Mouse (Mus musculus): ENCODE data around the gene Plcb4. TPM values are rescaled to one million over a fixed set of nuclear protein-coding genes. Genes with fewer than 3 reads are reported as not detected.

Plcb4 gene
- total RNA-seq, 1 experiment, result 24.0 TPM

DNA sequence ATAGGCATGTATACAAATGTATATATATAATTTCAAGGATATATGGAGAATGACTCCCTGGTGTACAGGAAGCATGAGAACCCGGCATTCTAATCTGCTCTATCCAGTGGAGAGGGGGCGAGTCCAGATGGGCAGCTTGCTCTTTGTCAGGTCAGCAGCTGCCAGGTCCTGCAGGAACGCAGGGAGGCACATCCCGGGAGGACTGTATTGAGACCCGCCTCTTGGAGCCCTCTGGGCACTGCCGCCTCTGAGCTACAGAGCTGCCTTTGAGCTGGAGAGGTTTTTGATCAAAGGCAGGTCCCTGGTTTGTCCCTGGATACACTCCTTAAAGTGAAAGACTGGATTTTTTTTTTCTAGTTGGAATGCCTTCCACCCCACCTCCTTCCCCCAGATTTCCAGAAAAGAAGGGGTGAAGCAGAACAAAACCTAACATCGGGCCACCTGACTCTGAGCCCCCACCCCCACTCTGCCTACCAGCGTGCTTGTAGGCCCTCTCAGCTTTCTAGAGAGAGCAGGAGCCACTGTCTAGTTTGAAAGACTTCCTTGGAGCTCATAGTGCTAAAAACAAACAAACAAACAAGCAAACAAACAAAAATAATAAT lies 393.0 kb downstream of the Plcb4 start, which contains the start of gene Lamp5:
TSS of gene Lamp5 (plus strand) at position 552 of the 602 bp plus-strand sequence.
- Histone ChIP-seq H3K9ac (ENCODE audit: insufficient read depth, low read depth, low read length, poor library complexity, severe bottlenecking) (no peak within 1 kb of the TSS), H3K4me1 (ENCODE audit: control insufficient read depth in 2 of 2, insufficient read depth in 2 of 2, low read length in 2 of 2, poor library complexity in 1 of 2) (no peaks in the 10 kb centered on the region; a peak in 1 of 4 replicates), H3K4me3 (ENCODE audit: insufficient read depth in 1 of 2, low read depth in 1 of 2, low read length in 2 of 2, poor library complexity in 1 of 2, severe bottlenecking in 1 of 2) (peak within 1 kb of the TSS; percentile 21 to 47; a peak in 2 of 4 replicates), H3K27ac (ENCODE audit: insufficient read depth, low read depth, low read length, poor library complexity, severe bottlenecking) (no peak within 1 kb of the TSS), H3K9me3 (ENCODE audit: control insufficient read depth, insufficient read depth, low read depth, low read length) (no peaks in the 10 kb centered on the region), H3K36me3 (ENCODE audit: control insufficient read depth, insufficient read depth, low read length, poor library complexity, severe bottlenecking) (no peaks in the 10 kb centered on the region)
- in situ Hi-C loops (cut with MboI; ENCODE audit: low sequenced_read_pairs in 2 of 2, unreplicated experiment in 2 of 2), result no loop called here
- TF ChIP-seq CHD2 (IDR thresholded peaks at IDR 0.05; ENCODE audit: low read depth, low read length) (no peak), MAFK (IDR thresholded peaks at IDR 0.05; ENCODE audit: insufficient read depth, low read depth, low read length) (no peak), ZC3H11A (IDR thresholded peaks at IDR 0.05; ENCODE audit: borderline replicate concordance, low read depth, low read length) (no peak), HCFC1 (IDR thresholded peaks at IDR 0.05; ENCODE audit: borderline replicate concordance, insufficient read depth, low read length) (no peak), ZNF384 (IDR thresholded peaks at IDR 0.05; ENCODE audit: low read depth, low read length) (no peak)
- no peak for DNase-seq (ENCODE audit: low read depth, low spot score)

DNA sequence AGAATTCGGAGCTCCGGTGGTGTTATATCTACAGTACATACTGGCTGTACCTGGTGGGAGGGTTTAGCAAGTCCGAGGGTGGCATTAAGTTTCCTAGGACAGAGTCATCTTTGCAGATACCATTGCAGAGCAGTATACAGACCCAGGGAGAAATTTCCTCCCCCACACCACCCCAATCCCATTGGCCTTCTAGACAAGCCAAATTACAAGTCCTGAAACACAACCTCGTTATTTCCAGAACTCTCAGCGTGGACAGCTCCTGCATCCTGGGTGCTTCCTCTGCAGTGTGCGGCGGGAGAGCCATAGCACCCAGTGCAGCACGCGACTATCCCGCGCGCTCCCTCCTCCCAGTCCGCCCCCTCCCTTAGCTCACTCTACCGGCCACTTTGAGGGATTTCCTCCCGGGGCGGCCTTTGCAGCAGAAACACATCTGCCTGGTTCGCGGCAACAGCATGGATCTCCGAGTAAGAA lies 399.1 kb downstream of the Plcb4 start:
- peak; percentile 37 for DNase-seq (ENCODE audit: low read depth, low spot score)
- no peaks in the 10 kb centered on the region for H3K9me3 ChIP-seq (ENCODE audit: control insufficient read depth, insufficient read depth, low read depth, low read length)
- in situ Hi-C loops (cut with MboI; ENCODE audit: low sequenced_read_pairs in 2 of 2, unreplicated experiment in 2 of 2), result no loop called here
- H3K4me3 ChIP-seq (ENCODE audit: insufficient read depth in 1 of 2, low read depth in 1 of 2, low read length in 2 of 2, poor library complexity in 1 of 2, severe bottlenecking in 1 of 2), result peak overlapping the region in 1 of 2 experiments; percentile 21; a peak in 1 of 4 replicates
- no peak overlapping the region for H3K27ac ChIP-seq (ENCODE audit: insufficient read depth, low read depth, low read length, poor library complexity, severe bottlenecking)
- no peaks in the 10 kb centered on the region for H3K36me3 ChIP-seq (ENCODE audit: control insufficient read depth, insufficient read depth, low read length, poor library complexity, severe bottlenecking)
- TF ChIP-seq ZNF384 (IDR thresholded peaks at IDR 0.05; ENCODE audit: low read depth, low read length), result no peak
- H3K9ac ChIP-seq (ENCODE audit: insufficient read depth, low read depth, low read length, poor library complexity, severe bottlenecking), result no peak overlapping the region
- H3K4me1 ChIP-seq (ENCODE audit: control insufficient read depth in 2 of 2, insufficient read depth in 2 of 2, low read length in 2 of 2, poor library complexity in 1 of 2), result peaks cover 0 to 8% of the 10 kb centered on the region in 2 experiments; a peak in 1 of 4 replicates

DNA sequence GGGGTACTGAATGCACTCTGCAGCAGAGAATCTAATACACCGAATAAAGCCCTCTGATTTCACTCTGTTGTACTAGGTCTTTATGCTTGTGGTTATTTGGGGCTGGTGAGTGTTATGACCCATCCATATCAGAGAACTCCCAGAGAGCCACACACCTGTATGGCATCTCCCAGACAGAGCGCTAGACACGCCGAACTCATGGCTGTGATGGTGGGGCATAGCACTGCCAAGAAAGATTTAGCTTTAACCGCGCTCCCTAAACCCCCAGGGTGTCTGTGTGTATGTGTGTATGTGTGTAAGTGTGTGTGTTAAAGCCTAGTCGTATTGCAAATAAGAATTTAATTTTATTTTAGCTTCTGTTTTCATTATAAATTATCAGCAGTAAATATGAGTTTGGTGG lies 399.6 kb downstream of the Plcb4 start:
- Histone ChIP-seq H3K27ac (ENCODE audit: insufficient read depth, low read depth, low read length, poor library complexity, severe bottlenecking) (no peak overlapping the region), H3K9me3 (ENCODE audit: control insufficient read depth, insufficient read depth, low read depth, low read length) (no peaks in the 10 kb centered on the region), H3K9ac (ENCODE audit: insufficient read depth, low read depth, low read length, poor library complexity, severe bottlenecking) (no peak overlapping the region), H3K36me3 (ENCODE audit: control insufficient read depth, insufficient read depth, low read length, poor library complexity, severe bottlenecking) (no peaks in the 10 kb centered on the region), H3K4me3 (ENCODE audit: insufficient read depth in 1 of 2, low read depth in 1 of 2, low read length in 2 of 2, poor library complexity in 1 of 2, severe bottlenecking in 1 of 2) (peak overlapping the region; percentile 10 to 21; a peak in 1 of 4 replicates), H3K4me1 (ENCODE audit: control insufficient read depth in 2 of 2, insufficient read depth in 2 of 2, low read length in 2 of 2, poor library complexity in 1 of 2) (peaks cover 0 to 8% of the 10 kb centered on the region in 2 experiments; a peak in 1 of 4 replicates)
- no peak for DNase-seq (ENCODE audit: low read depth, low spot score)
- in situ Hi-C loops (cut with MboI; ENCODE audit: low sequenced_read_pairs in 2 of 2, unreplicated experiment in 2 of 2), result no loop called here
- TF ChIP-seq CHD2 (IDR thresholded peaks at IDR 0.05; ENCODE audit: low read depth, low read length) (no peak), ZC3H11A (IDR thresholded peaks at IDR 0.05; ENCODE audit: borderline replicate concordance, low read depth, low read length) (no peak), ZNF384 (IDR thresholded peaks at IDR 0.05; ENCODE audit: low read depth, low read length) (no peak), MAFK (IDR thresholded peaks at IDR 0.05; ENCODE audit: insufficient read depth, low read depth, low read length) (no peak), HCFC1 (IDR thresholded peaks at IDR 0.05; ENCODE audit: borderline replicate concordance, insufficient read depth, low read length) (no peak)

DNA sequence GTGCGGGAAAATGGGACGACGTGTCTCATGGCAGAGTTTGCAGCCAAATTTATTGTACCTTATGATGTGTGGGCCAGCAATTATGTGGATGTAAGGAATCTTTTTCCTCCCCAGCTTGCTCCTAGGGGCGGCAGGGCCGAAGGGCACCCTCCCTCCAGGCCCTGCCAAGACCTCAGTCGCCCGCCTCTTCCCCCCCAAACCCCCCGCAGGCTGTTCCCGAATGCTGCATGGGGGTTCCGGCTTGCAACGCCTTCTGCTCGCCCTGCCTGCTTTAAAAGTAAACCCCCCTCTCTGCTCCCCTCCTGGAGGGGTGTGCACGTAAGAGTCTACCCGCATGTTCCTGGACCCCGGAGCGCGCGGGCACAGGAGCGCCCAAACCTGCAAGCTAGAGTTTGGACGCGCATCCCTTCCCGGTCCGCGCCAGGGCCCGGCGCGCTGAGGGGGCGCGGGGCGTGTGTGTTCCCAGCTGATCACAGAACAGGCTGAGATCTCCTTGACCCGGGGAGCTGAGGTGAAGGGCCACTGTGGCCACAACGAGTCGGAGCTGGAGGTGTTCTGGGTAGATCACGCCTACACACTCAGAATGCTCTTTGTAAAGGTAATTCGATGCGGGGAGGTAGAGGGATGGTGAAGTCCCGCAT lies 400.3 kb downstream of the Plcb4 start:
- Histone ChIP-seq H3K9ac (ENCODE audit: insufficient read depth, low read depth, low read length, poor library complexity, severe bottlenecking) (peak overlapping the region; percentile 28; the same call in 1 of the 2 replicates), H3K27ac (ENCODE audit: insufficient read depth, low read depth, low read length, poor library complexity, severe bottlenecking) (no peak overlapping the region)
- in situ Hi-C loops (cut with MboI; ENCODE audit: low sequenced_read_pairs in 2 of 2, unreplicated experiment in 2 of 2), result no loop called here

More for the DNA sequence above, 400.3 kb downstream of the Plcb4 start:
- H3K4me3 ChIP-seq (ENCODE audit: insufficient read depth in 1 of 2, low read depth in 1 of 2, low read length in 2 of 2, poor library complexity in 1 of 2, severe bottlenecking in 1 of 2), result peak overlapping the region; percentile 57 to 64
- peaks cover 0 to 8% of the 10 kb centered on the region in 2 experiments; a peak in 1 of 4 replicates for H3K4me1 ChIP-seq (ENCODE audit: control insufficient read depth in 2 of 2, insufficient read depth in 2 of 2, low read length in 2 of 2, poor library complexity in 1 of 2)
- no peak for DNase-seq (ENCODE audit: low read depth, low spot score)
- no peaks in the 10 kb centered on the region for H3K9me3 ChIP-seq (ENCODE audit: control insufficient read depth, insufficient read depth, low read depth, low read length)
- no peaks in the 10 kb centered on the region for H3K36me3 ChIP-seq (ENCODE audit: control insufficient read depth, insufficient read depth, low read length, poor library complexity, severe bottlenecking)
- TF ChIP-seq ZC3H11A (IDR thresholded peaks at IDR 0.05; ENCODE audit: borderline replicate concordance, low read depth, low read length) (no peak), MAFK (IDR thresholded peaks at IDR 0.05; ENCODE audit: insufficient read depth, low read depth, low read length) (no peak), HCFC1 (IDR thresholded peaks at IDR 0.05; ENCODE audit: borderline replicate concordance, insufficient read depth, low read length) (no peak), ZNF384 (IDR thresholded peaks at IDR 0.05; ENCODE audit: low read depth, low read length) (no peak), CHD2 (IDR thresholded peaks at IDR 0.05; ENCODE audit: low read depth, low read length) (no peak)
